Mouse (Mus musculus): ENCODE measurements around the gene Srgap2. TPM values are rescaled to one million over a fixed set of nuclear protein-coding genes. Genes with fewer than 3 reads are reported as not detected.

Gene Srgap2
- polyA plus RNA-seq, 1 experiment from 2014 or later, result 16.4 TPM

GRCm38 (mm10) chr1:131465855-131466254, 61.3 kb downstream of the Srgap2 start:
- no peak for ATAC-seq (replicated peaks; ENCODE audit: low FRiP score, low TSS enrichment, low read depth)
- Histone ChIP-seq H3K27me3 (replicated peaks; ENCODE audit: control insufficient read depth, insufficient read depth, low read length) (no peaks in the 10 kb centered on the region), H3K4me1 (replicated peaks; ENCODE audit: control insufficient read depth, insufficient read depth, low read length) (no peaks in the 10 kb centered on the region), H3K9ac (ENCODE audit: low read length) (no peak overlapping the region), H3K4me3 (ENCODE audit: low read depth, low read length) (no peak overlapping the region), H3K4me2 (ENCODE audit: low read length) (no peak overlapping the region), H3K9me3 (ENCODE audit: control insufficient read depth, low read length) (no peaks in the 10 kb centered on the region), H3K36me3 (ENCODE audit: control insufficient read depth, insufficient read depth, low read length) (no peaks in the 10 kb centered on the region), H3K27ac (ENCODE audit: low read depth) (no peak overlapping the region)
- 90% methylated on average over 4 of the region's 4 CpGs for WGBS
- no peak for DNase-seq (ENCODE audit: low spot score)

GRCm38 (mm10) chr1:131463953-131464627, 63.1 kb downstream of the Srgap2 start:
- Histone ChIP-seq H3K4me1 (replicated peaks; ENCODE audit: control insufficient read depth, insufficient read depth, low read length) (no peaks in the 10 kb centered on the region), H3K9ac (ENCODE audit: low read length) (no peak overlapping the region), H3K27me3 (replicated peaks; ENCODE audit: control insufficient read depth, insufficient read depth, low read length) (no peaks in the 10 kb centered on the region), H3K9me3 (ENCODE audit: control insufficient read depth, low read length) (no peaks in the 10 kb centered on the region), H3K27ac (ENCODE audit: low read depth) (no peak overlapping the region), H3K4me2 (ENCODE audit: low read length) (no peak overlapping the region), H3K36me3 (ENCODE audit: control insufficient read depth, insufficient read depth, low read length) (no peaks in the 10 kb centered on the region), H3K4me3 (ENCODE audit: low read depth, low read length) (no peak overlapping the region)
- DNase-seq (ENCODE audit: low spot score) (no peak), ATAC-seq (replicated peaks; ENCODE audit: low FRiP score, low TSS enrichment, low read depth) (no peak)
- WGBS, result 94% methylated on average over 6 of the region's 6 CpGs

GRCm38 (mm10) chr1:131462541-131463067, 64.5 kb downstream of the Srgap2 start:
- Histone ChIP-seq H3K4me2 (ENCODE audit: low read length) (no peak overlapping the region), H3K4me3 (ENCODE audit: low read depth, low read length) (no peak overlapping the region), H3K27ac (ENCODE audit: low read depth) (no peak overlapping the region), H3K36me3 (ENCODE audit: control insufficient read depth, insufficient read depth, low read length) (no peaks in the 10 kb centered on the region), H3K9ac (ENCODE audit: low read length) (no peak overlapping the region), H3K9me3 (ENCODE audit: control insufficient read depth, low read length) (no peaks in the 10 kb centered on the region), H3K27me3 (replicated peaks; ENCODE audit: control insufficient read depth, insufficient read depth, low read length) (no peaks in the 10 kb centered on the region), H3K4me1 (replicated peaks; ENCODE audit: control insufficient read depth, insufficient read depth, low read length) (no peaks in the 10 kb centered on the region)
- no peak for DNase-seq (ENCODE audit: low spot score)
- ATAC-seq (replicated peaks; ENCODE audit: low FRiP score, low TSS enrichment, low read depth), result no peak
- 66% methylated on average over 1 of the region's 1 CpGs for WGBS

- 67% methylated on average over 1 of the region's 1 CpGs for WGBS
- no peak overlapping the region for H3K9ac ChIP-seq (ENCODE audit: low read length)
- no peaks in the 10 kb centered on the region for H3K36me3 ChIP-seq (ENCODE audit: control insufficient read depth, insufficient read depth, low read length)
- ATAC-seq (replicated peaks; ENCODE audit: low FRiP score, low TSS enrichment, low read depth) (no peak), DNase-seq (ENCODE audit: low spot score) (no peak)
- H3K9me3 ChIP-seq (ENCODE audit: control insufficient read depth, low read length), result no peaks in the 10 kb centered on the region
- H3K4me1 ChIP-seq (replicated peaks; ENCODE audit: control insufficient read depth, insufficient read depth, low read length), result no peaks in the 10 kb centered on the region
- no peaks in the 10 kb centered on the region for H3K27me3 ChIP-seq (replicated peaks; ENCODE audit: control insufficient read depth, insufficient read depth, low read length)
- no peak overlapping the region for H3K4me2 ChIP-seq (ENCODE audit: low read length)
- H3K4me3 ChIP-seq (ENCODE audit: low read depth, low read length), result no peak overlapping the region
- no peak overlapping the region for H3K27ac ChIP-seq (ENCODE audit: low read depth)
These were observed 66.1 kb downstream of the Srgap2 start for GRCm38 (mm10) chr1:131460914-131461530.

- Histone ChIP-seq H3K9me3 (ENCODE audit: control insufficient read depth, low read length) (no peaks in the 10 kb centered on the region), H3K27ac (ENCODE audit: low read depth) (no peak overlapping the region), H3K9ac (ENCODE audit: low read length) (no peak overlapping the region), H3K4me2 (ENCODE audit: low read length) (no peak overlapping the region), H3K27me3 (replicated peaks; ENCODE audit: control insufficient read depth, insufficient read depth, low read length) (no peaks in the 10 kb centered on the region), H3K36me3 (ENCODE audit: control insufficient read depth, insufficient read depth, low read length) (no peaks in the 10 kb centered on the region), H3K4me3 (ENCODE audit: low read depth, low read length) (no peak overlapping the region), H3K4me1 (replicated peaks; ENCODE audit: control insufficient read depth, insufficient read depth, low read length) (no peaks in the 10 kb centered on the region)
- ATAC-seq (replicated peaks; ENCODE audit: low FRiP score, low TSS enrichment, low read depth) (no peak), DNase-seq (ENCODE audit: low spot score) (no peak)
- WGBS, result 83% methylated on average over 3 of the region's 3 CpGs
These were observed 71.7 kb downstream of the Srgap2 start for GRCm38 (mm10) chr1:131455355-131455890.

- H3K27ac ChIP-seq (ENCODE audit: low read depth), result no peak overlapping the region
- H3K4me1 ChIP-seq (replicated peaks; ENCODE audit: control insufficient read depth, insufficient read depth, low read length), result no peaks in the 10 kb centered on the region
- no peaks in the 10 kb centered on the region for H3K9me3 ChIP-seq (ENCODE audit: control insufficient read depth, low read length)
- no peaks in the 10 kb centered on the region for H3K36me3 ChIP-seq (ENCODE audit: control insufficient read depth, insufficient read depth, low read length)
- H3K9ac ChIP-seq (ENCODE audit: low read length), result no peak overlapping the region
- H3K27me3 ChIP-seq (replicated peaks; ENCODE audit: control insufficient read depth, insufficient read depth, low read length), result no peaks in the 10 kb centered on the region
- H3K4me2 ChIP-seq (ENCODE audit: low read length), result no peak overlapping the region
- no peak for DNase-seq (ENCODE audit: low spot score)
- WGBS, result 57% methylated on average over 2 of the region's 2 CpGs
- ATAC-seq (replicated peaks; ENCODE audit: low FRiP score, low TSS enrichment, low read depth), result no peak
- H3K4me3 ChIP-seq (ENCODE audit: low read depth, low read length), result no peak overlapping the region
These were observed 72.8 kb downstream of the Srgap2 start for GRCm38 (mm10) chr1:131454386-131454785.

- 43% methylated on average over 1 of the region's 1 CpGs for WGBS
- Histone ChIP-seq H3K9ac (ENCODE audit: low read length) (no peak overlapping the region), H3K36me3 (ENCODE audit: control insufficient read depth, insufficient read depth, low read length) (no peaks in the 10 kb centered on the region), H3K9me3 (ENCODE audit: control insufficient read depth, low read length) (no peaks in the 10 kb centered on the region), H3K4me3 (ENCODE audit: low read depth, low read length) (no peak overlapping the region), H3K4me2 (ENCODE audit: low read length) (no peak overlapping the region), H3K27me3 (replicated peaks; ENCODE audit: control insufficient read depth, insufficient read depth, low read length) (no peaks in the 10 kb centered on the region), H3K27ac (ENCODE audit: low read depth) (no peak overlapping the region), H3K4me1 (replicated peaks; ENCODE audit: control insufficient read depth, insufficient read depth, low read length) (no peaks in the 10 kb centered on the region)
- no peak for ATAC-seq (replicated peaks; ENCODE audit: low FRiP score, low TSS enrichment, low read depth)
- DNase-seq (ENCODE audit: low spot score), result no peak
These were observed 73.8 kb downstream of the Srgap2 start for GRCm38 (mm10) chr1:131453335-131453734.

- Histone ChIP-seq H3K27ac (ENCODE audit: low read depth) (no peak overlapping the region), H3K9ac (ENCODE audit: low read length) (no peak overlapping the region), H3K4me3 (ENCODE audit: low read depth, low read length) (no peak overlapping the region), H3K36me3 (ENCODE audit: control insufficient read depth, insufficient read depth, low read length) (no peaks in the 10 kb centered on the region), H3K27me3 (replicated peaks; ENCODE audit: control insufficient read depth, insufficient read depth, low read length) (no peaks in the 10 kb centered on the region), H3K4me1 (replicated peaks; ENCODE audit: control insufficient read depth, insufficient read depth, low read length) (no peaks in the 10 kb centered on the region), H3K9me3 (ENCODE audit: control insufficient read depth, low read length) (no peaks in the 10 kb centered on the region), H3K4me2 (ENCODE audit: low read length) (no peak overlapping the region)
- DNase-seq (ENCODE audit: low spot score) (no peak), ATAC-seq (replicated peaks; ENCODE audit: low FRiP score, low TSS enrichment, low read depth) (no peak)
- 85% methylated on average over 5 of the region's 5 CpGs for WGBS
These were observed 78.8 kb downstream of the Srgap2 start for GRCm38 (mm10) chr1:131448373-131448772.

Measured in intestine, embryonic 14.5 days (tissue).